Mouse (Mus musculus) urinary bladder, adult 2 months (tissue): ENCODE data around the gene Gpnmb. TPM values are rescaled to one million over a fixed set of nuclear protein-coding genes. Genes with fewer than 3 reads are reported as not detected.

Experiments used
- DNase-seq: peaks from one replicate; pipeline ENCODE4 v3.0.0; 2022; ENCODE audit warnings: low spot score
- polyA plus RNA-seq: library from polyadenylated mRNA; depleted of rRNA; stranded (reverse); fragments of >200 nt; gene quantifications from 2 replicates; pipeline ENCODE4 v1.2.3, GENCODE M21; 2012

Gpnmb gene
- polyA plus RNA-seq, 1 experiment: 66.4 TPM

DNA sequence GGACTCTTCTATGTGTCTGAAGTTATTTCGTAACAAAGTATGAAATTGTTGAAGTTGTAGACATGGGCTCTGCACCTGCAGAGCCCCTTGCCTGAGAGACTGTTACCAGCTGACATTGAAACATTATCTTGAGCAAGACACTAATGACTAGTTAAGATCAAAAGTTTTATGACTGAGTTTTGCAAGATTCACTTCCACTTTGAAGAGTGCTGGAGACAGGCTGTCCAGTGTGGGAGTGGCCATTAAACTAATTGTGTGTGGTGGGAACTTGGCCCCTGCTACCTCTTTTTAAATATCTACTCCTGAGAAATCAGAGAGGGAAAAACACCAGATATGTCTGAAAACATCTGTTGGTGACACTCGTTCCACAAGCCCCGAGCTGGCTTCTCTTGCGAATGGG is 5.1 kb upstream of the Gpnmb start:
- DNase-seq: no peak

DNA sequence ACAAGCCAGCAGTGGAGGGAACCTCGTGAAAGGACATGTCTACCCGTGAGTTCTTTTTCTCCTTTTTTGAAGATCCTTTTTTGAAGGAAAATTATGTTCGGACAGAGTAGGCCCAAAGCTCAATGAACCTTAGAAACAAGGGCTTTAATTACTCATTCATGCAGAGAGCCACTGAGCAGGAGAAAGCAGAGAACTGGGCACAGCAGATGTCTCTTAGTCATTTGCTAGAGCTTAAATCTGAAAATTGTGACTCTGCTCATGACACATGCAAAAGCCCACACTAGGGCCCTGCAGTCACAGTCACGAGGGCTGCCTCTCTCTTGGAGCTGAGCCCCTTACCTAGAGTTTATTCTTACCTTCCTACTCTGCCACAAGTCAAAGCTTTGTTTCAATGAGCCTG is 3.6 kb upstream of the Gpnmb start:
- DNase-seq: no peak

DNA sequence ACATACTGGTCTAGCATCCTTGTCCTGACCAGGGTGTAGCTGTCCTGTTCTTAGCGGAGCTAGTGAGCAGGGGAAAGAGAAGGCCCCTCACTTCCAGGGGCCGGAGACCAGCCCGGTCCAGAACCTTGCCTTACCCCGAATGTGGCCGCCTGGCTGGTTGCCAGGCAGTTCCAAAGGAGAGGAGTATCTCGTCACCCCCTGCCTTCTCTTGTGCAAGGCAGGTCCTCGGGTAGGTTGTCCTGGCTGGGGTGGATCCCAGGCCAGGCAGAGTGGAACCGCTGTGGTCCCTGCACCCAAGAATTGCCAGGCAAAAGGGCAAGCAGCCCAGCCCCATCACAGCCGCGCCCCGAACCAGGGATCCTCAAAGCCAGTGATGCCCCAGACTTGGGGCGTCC is 919 bp downstream of the Gpnmb start:
- DNase-seq: no peak

DNA sequence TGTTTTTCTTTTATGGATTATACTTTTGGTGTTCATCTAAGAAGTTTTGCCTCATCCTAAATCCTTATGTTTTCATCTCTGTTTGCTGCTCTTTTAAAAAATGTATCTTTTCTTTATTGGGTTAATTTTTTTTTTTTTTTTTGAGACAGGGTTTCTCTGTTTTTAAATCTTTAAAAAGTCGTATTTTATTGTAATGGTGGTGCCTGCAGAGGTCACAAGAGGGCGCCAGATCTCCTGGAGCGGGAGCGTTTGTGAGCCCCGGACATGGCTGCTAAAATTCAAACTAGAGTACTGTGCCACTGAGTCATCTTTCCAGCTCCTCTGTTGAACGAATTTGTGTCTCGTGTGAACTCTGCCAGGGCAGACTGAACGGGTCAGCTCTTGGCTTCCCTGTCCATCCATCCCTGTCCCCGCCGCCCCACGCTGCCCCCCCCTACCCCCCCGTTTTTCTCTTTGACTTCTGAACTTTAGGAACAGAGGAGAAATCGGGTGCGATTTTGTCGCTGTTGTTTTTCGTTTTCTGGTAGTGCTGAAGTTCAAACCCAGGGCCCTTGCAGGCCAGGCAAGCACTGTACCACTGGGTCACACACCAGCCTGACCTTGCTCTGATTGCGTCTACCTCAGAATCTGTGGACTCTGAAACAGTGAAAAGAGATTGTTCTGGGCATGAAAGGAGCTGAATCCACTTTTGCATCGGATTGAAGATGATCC is 3.3 kb downstream of the Gpnmb start:
- no peak for DNase-seq

DNA sequence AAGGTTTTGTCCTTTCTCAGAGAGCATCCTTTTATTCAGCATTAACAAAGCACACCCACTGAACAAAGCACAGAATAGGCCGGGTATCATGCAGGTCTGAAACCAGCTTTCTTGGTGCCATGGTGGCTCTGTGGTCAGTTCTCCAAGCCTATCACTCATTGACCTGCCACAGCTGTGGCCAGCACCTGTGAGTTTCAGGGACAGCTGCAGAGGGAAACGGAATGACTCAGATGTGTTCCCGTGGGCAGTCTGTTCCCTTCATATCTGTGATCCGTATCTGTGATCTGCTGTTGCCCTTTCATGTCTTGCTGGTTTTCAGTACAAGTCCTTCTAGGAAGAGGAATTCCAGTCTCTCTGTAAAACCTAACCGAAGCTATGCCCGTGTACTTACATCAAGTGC is 10.2 kb downstream of the Gpnmb start:
- no peak for DNase-seq

DNA sequence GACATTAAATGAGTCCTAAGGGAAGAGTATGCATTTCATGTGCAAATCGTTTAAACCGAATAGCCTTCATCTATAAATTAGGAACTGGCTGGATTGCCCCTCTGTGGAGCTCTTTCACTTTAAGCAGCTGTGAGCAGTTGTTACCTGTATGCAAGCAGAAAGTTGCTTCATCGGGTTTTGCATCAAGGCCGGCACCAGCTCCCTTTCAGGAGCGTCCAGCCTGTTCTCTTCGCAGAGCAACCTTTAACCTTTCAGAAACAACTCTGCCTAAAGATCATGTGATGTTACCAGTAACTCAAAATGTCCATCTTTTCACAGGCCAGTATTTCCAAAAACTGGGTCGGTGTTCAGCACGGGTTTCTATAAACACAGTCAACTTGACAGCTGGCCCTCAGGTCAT is 10.6 kb downstream of the Gpnmb start:
- DNase-seq: no peak

DNA sequence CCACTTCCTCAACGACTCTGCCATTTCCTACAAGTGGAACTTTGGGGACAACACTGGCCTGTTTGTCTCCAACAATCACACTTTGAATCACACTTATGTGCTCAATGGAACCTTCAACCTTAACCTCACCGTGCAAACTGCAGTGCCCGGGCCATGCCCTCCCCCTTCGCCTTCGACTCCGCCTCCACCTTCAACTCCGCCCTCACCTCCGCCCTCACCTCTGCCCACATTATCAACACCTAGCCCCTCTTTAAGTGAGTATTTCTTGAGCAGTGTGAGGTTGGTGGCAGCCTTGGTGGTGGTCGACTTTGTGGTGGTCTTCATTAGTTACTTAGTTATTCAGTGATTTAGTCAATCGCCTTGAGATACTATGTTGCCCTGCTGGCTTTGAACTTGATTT is 11.5 kb downstream of the Gpnmb start:
- no peak for DNase-seq

DNA sequence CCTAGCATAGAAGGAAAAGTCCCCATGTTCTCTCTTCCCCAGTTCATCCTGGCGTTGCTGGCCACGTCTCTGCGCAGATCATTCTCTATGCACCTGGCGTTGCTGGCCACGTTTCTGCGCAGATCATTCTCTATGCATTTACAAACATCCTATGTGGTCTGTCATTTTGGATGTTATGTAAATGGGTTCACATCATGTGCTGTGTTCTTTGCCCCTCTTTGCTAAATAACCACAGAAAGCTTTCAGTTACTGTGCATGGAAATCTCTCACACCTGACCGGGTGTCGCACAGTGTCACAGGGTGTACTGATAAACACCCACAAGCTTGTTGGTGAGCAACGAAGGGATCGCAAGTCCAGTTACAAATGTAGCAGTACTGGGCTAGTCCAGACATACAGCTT is 12.0 kb downstream of the Gpnmb start:
- no peak for DNase-seq

DNA sequence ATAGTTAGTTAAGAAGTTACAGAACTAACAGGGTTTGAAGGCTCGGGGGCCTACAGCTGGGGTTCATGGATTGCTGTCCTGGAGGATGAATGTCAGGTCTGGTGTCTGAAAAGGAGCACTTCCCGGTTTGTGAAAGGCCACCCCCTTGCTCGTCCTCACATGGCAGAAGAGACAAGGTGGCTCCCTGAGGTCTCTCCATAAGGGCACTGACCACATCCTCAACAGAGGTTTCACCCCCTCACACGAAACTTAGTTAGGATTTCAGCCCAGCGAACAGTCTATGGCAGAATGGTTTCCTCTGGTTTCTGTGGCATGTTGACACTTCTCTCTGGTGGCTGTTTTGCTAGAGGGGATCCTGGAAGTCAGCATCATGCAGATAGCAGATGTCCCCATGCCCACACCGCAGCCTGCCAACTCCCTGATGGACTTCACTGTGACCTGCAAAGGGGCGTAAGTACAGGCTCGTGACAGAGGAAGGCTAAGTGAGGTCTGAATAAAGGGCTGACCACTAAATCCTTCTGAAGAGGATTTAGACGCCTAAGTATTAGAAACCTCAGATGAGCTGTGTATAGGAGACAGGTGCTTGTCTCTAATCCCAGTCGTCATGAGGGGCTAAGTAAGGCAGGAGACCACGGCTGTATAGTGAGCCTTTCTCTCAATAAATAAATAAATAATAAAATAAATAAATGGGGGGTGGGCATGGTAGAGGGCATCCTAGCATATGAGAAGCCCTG is 14.5 kb downstream of the Gpnmb start:
- no peak for DNase-seq

DNA sequence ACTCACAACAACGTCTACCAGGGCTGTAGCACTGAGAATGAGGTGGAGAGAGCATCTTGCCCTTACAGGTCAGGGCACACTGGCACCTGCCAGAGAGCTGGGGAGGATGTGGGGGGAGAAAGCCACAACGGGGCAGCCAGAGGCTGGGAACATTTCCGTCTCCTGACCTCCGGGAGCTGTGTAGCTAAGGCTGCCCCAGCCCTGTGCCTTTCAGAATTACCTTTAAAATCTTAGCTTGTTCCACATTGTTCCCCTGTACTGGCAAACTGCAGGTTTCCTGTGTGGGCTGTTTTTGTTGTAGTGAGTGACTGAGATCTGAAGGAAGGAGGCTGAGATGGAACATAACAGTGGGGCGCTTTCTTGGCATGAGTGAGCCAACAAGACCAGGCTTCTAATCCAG is 15.8 kb downstream of the Gpnmb start:
- DNase-seq: no peak

DNA sequence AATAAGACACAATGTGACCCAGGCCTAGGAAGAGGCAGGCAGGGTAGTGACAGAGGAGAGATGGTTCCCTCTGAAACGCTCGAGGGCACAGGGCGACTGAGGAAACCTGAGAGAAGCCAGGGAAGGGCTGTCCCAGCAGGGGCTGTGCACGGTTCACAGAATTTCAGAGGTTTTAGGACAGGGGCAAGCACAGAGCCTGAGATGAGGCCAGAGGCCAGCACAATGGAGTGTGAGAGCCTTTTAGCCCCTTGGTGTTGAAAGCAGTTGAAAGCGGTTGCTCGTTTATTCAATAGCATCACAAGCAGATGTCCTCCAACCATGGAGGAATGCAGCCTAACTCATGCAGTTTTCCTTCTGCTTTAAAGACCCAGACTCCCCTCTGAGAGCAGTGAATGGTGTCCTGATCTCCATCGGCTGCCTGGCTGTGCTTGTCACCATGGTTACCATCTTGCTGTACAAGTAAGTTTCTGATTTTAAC is 18.9 kb downstream of the Gpnmb start:
- DNase-seq: no peak

DNA sequence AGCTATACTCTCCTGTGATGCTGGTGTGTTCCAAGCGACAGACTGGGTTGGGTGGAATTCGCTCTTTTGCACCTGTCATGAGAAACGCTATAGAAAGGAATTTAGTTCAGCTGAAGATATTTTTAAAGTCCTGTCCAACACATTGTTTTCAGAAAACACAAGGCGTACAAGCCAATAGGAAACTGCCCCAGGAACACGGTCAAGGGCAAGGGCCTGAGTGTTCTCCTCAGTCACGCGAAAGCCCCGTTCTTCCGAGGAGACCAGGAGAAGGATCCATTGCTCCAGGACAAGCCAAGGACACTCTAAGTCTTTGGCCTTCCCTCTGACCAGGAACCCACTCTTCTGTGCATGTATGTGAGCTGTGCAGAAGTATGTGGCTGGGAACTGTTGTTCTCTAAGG is 19.7 kb downstream of the Gpnmb start:
- no peak for DNase-seq

DNA sequence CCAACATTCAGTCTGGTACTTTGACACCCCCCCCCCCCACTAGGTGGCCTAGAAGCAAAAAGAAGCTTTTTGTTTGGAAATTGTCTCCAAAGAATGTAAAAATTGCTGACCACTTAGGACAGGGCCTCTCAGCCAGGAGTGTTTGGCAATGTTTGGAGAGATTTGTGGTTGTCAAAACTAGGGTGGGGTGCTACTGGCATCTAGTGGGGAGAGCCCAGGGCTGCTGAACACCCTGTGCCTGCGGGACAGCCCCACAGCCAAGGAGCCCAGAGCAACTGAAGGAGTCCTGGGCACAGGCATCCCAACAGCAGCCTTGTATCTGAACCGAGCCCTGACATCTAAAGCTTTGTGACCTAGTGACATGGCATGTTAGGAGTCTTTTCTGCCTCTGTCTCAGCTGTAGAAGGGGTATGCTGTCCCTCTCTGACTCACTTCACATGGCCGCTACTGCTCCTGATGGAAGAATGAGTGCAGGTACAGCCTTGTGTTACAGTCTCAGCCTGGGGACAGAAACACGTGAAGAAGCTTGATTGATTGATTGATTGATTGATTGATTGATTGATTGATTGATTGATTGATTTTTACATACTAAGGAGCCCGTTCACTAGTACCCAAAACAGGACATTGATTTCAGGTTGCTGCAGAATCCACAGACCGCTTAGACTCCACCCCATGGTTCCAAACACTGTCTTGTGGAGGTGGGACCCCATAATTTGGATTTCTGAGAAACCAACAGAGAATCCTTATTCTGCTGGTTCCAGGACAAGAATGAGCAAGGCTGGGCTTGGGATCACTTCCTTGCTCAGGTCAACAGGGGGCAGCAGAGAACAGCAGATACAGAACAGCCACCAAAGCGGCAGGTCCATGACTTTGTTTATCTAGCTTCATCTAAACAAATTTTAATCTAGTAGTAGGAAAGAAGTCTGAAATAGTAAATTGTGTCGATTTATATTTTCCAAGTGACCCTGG is 21.0 kb downstream of the Gpnmb start:
- no peak for DNase-seq

DNA sequence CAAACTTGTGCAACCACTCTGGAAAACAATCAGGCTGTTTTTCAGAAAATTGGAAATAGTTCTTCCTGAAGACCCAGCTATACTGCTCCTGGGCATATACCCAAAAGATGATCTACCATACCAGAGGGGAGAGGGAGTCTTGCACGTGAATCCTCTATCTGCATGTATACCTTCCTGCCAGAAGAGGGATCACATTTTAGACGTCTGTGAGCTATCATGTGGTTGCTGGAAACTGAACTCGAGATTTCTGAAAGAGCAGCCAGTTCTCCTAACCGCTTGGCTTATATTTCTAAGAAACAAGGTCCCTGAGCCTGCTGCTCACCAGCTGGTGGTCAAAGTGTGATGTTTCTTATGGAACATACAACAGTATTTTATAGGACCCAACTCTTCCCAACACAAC is 32.0 kb downstream of the Gpnmb start:
- no peak for DNase-seq

DNA sequence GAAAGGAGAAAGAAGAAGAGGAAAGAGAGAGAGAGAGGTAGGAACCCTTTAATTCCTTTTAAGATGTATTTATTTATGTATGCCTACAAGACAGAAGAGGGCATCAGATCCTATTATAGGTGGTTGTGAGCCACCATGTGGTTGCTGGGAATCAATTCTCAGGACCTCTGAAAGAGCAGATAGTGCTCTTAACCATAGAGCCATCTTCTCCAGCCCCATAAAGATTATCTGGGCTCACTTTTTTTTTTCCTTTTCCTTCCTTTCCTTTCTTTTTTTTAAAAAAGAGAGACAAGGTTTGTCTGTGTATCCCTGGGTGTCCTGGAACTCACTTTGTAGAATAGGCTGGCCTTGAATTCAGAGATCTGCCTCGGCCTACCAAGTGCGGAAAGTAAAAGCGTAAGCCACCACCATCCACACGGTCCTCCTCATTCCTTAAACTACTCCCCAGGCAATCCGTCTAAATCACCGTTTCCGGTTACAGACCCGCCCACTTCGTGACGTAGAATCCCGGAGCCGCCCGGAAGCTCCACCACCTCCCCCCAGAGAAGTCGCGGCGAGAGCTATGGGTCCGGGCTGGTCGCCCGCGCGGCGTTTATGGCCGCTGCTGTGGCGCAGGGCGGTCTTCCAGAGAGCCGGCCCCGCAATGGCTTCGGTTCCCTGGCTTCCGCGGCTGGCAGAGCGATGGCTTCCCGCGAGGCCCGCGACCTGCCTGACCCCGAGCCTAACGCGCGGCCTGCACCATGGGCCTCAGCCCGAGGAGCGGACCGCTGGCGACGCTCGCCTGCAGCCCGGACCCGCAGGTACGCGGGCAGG is 37.2 kb downstream of the Gpnmb start, which contains the start of gene Malsu1:
TSS of gene Malsu1 (plus strand) at position 492 of the 813 bp plus-strand sequence.
- DNase-seq: peak; percentile 88

DNA sequence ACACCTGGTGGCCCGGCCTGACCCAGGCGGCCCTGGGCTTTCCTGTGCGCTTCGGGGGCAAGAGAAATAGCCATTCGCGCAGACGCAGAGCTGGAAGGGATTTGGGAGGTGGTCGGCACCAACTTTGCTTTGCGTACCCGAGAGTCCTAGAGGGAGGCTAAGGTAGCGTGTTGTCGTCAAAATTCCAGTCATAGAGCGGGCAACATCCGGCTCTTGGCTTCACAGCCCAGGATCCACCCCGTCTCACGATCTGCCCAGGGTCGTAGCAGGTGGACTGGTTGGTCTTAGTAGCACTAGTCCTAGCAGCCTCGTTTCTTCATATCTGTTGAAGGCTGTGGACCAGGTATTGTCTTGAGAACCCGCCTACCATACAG is 37.8 kb downstream of the Gpnmb start:
- no peak for DNase-seq

DNA sequence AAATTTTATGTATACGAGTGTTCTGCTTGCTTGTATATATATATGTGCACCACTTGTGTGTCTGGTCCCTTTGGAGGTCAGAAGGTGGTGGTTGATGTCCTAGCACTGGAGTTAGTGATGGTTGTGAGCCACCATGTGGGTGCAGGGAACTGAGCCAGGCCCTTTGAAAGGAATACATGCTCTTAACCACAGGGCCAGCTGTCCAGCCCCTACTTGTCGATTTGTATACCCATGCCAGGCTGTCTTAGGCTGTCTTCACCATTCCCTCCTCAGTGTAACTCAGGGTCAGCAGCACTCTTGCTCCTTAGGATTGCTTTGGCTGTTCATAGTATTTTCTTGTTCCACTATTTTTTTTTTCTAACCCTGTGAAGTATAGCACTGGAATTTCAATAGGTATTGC is 41.5 kb downstream of the Gpnmb start:
- DNase-seq: no peak

DNA sequence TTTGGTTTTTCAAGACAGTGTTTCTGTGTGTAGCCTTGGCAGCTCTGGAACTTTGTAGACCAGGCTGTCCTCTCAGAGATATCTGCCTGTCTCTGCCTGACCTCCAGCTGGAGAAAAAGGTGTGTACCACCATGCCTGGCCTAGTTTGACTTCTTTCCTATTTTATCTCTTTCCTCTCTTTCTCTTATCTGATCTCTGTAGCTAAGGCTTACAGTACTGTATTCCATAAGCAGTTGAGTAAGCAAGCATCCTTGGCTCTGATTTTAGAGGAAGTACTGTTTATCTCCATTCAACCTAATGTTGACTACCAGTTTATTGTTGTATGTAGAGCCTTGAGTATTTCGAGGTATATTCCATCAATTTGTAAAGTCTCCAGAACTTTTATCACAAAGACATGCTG is 43.0 kb downstream of the Gpnmb start:
- no peak for DNase-seq

DNA sequence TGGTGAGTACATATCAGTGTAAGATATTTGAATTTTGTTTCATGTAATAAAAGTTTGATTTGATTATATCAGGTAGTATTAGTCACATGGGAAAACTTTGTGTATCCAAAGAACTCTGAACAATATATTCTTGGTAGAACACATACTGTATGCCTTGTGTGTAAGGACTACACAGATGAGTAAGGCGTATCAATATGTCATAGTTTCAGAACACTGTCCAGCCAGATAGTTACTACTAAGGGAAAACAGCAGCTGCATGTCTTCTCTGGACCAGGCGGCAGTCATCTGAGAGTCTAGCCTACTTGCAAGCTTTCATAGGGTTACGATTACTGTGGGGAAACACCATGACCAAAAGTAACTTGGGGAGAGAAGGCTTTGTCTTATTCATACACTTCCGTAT is 46.7 kb downstream of the Gpnmb start:
- DNase-seq: no peak

DNA sequence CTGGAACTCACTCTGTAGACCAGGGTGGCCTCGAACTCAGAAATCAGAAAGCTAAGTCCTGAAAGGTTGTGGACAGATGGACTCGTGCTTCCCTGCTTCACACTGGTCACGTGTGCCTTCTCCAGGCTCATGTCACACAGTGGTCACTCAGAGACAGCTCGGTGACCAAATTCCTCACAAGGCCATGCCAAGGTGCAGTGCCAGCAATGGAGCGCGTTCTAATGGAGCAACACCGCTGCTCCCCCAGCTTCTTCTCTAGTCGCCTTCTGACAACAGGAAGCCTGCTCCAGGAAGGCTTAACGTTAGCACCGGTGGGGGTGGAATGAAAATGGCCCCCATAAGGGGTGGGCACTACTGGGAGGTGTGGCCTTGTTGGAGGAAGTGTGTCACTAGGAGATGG is 58.6 kb downstream of the Gpnmb start:
- no peak for DNase-seq

DNA sequence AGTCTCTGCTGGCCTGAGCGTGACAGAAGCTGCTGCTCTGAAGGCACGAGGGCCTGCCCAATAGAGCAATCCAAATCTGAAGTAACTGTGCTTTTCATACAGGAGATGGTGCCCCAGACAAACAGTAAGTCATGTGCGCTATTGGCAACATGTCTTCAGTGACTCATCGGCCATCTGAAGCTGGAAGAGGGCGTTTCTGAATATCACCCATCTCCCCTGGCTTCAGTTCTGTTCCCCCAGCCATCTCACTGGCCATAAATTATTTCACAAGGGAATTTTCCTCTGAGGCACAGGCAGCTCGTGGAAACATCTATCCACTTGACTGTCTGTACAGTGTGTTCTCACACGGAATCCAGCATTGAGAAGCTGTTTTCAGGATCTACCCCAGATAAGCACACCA is 60.1 kb downstream of the Gpnmb start:
- DNase-seq: no peak
